Mouse (Mus musculus) megakaryocyte, embryonic 14.5 days (primary cell): ENCODE data around the gene Ppp6r3.

ENCODE experiments used
- FLI1 ChIP-seq: IDR thresholded peaks from 2 replicates; pipeline ENCODE4 v1.6.1; 2012; ENCODE audit warnings: low read length, inconsistent platforms, mixed read lengths
- GATA1 ChIP-seq: IDR thresholded peaks from 3 replicates; pipeline ENCODE4 v1.6.1; 2012; ENCODE audit warnings: mixed read lengths, low read length, inconsistent platforms, borderline replicate concordance

DNA sequence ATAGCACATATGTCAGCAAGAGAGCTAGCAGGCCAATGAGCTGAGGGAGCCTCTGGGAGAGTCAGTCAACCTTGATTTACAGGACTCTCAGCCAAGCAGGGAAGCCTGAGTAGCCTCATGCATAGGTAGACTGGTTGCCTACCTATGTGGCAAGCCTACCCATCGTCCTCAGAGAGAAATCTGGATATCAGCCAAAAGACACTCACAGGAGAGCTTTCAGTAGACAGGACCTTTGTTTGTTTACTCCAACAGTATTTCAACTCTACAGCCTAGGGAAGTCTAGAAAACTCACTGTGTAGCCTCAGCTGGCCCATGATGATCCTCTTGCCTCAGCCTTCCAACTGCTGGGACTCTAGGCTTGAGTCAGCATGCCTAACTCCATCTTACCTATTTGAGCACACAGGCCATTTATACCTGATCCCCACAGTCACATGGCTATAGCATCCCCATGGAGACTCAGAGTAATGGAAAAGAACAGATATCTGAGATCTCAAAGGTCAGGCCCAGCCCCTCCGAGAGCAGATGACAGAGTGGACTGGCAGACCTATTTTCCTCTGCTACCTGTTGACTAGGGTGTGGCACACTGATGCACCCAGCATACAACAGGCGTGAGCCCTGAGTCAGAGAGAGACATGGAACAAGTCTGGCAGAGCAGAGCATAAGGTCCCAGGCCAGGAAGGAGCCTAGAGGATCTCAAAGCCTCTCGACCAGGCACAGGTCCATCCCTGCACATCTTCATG, 37.2 kb upstream of the Ppp6r3 start:
- TF ChIP-seq GATA1 (no peak), FLI1 (no peak)
